Mouse (Mus musculus): ENCODE measurements at regions not wholly inside any gene's neighbourhood (a gene's known extent, or its start where the extent isn't known, plus 50 kb on each side); places are given as distances from the start of the nearest gene placed in this dataset.

DNA sequence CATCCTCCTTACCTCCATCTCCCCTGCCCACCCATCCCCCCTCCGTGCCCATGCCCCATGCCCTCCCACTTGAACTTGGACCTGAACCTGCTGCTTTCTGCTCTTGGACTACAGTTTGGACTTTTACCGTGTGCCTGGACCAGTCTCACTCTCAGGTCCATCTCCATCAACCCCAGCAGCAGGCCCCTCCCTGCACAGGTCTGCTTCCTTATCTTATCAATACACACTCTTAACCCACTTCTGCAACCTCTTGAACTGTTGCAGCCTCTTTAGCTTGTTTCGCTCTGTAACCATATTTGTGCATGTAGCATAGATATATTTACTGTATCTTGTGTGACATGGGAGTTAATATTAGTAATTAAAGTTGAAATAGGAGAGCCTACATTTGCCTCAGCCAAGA, 457.8 kb upstream of the Kcnab2 start:
- Histone ChIP-seq H3K27me3 (no peaks in the 10 kb centered on the region), H3K4me3 (replicated peaks) (no peak overlapping the region), H3K36me3 (replicated peaks) (no peaks in the 10 kb centered on the region), H3K4me1 (replicated peaks) (0 out of 2 replicates have a peak, but pooled peaks cover 1% of the 10 kb centered on the region), H3K9ac (no peak overlapping the region), H3K27ac (replicated peaks) (no peak overlapping the region), H3K4me2 (no peak overlapping the region), H3K9me3 (replicated peaks) (peaks cover 4% of the 10 kb centered on the region; the same call in 1 of the 2 replicates)
- ATAC-seq (ENCODE audit: insufficient read depth), result peak; percentile 57; the same call in 1 of the 2 replicates
- WGBS (ENCODE audit: insufficient replicate concordance), result 54% methylated on average over 3 of the region's 3 CpGs

- WGBS (ENCODE audit: insufficient replicate concordance), result 46% methylated on average over 5 of the region's 5 CpGs
- ATAC-seq (ENCODE audit: insufficient read depth), result no peak
- H3K27me3 ChIP-seq, result no peaks in the 10 kb centered on the region
Observed at GRCm38 (mm10) chr4:152928422-152928985, 450.8 kb upstream of the Kcnab2 start.

DNA sequence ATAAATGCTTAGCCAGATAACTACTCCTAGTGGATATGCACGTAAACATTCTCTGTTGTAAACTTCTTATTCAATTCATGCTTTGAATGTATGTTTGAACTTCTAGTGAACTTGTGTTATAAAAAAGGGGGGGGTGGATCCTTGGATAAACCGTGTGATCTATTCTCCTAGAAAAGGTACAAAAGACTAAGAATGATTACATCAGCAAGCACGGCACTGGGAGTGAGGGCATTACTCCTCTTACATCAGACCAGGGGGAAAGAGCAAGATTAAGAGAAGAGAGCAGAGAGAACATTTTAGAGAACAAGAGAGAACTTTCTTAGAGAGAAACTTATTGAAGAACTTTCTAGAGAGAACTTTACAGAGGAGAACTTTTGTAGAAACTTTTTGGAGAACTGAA, 442.6 kb upstream of the Kcnab2 start:
- Histone ChIP-seq H3K4me2 (no peak overlapping the region), H3K4me3 (replicated peaks) (no peak overlapping the region), H3K27ac (replicated peaks) (no peak overlapping the region), H3K36me3 (replicated peaks) (no peaks in the 10 kb centered on the region), H3K27me3 (no peaks in the 10 kb centered on the region), H3K9ac (no peak overlapping the region), H3K4me1 (replicated peaks) (no peaks in the 10 kb centered on the region), H3K9me3 (replicated peaks) (no peaks in the 10 kb centered on the region)
- no peak for ATAC-seq (ENCODE audit: insufficient read depth)
- 53% methylated on average over 3 of the region's 3 CpGs for WGBS (ENCODE audit: insufficient replicate concordance)

More at GRCm38 (mm10) chr4:152928422-152928985, 450.8 kb upstream of the Kcnab2 start:
- no peaks in the 10 kb centered on the region; the same call in 1 of the 2 replicates for H3K9me3 ChIP-seq (replicated peaks)
- no peaks in the 10 kb centered on the region for H3K36me3 ChIP-seq (replicated peaks)
- no peaks in the 10 kb centered on the region for H3K4me1 ChIP-seq (replicated peaks)
- no peak overlapping the region for H3K9ac ChIP-seq
- H3K27ac ChIP-seq (replicated peaks), result no peak overlapping the region
- H3K4me3 ChIP-seq (replicated peaks), result no peak overlapping the region
- H3K4me2 ChIP-seq, result no peak overlapping the region

GRCm38 (mm10) chr4:152919851-152920250, 442.2 kb upstream of the Kcnab2 start:
- no peak overlapping the region for H3K4me2 ChIP-seq
- 50% methylated on average over 1 of the region's 1 CpGs for WGBS (ENCODE audit: insufficient replicate concordance)
- no peaks in the 10 kb centered on the region for H3K36me3 ChIP-seq (replicated peaks)
- no peak for ATAC-seq (ENCODE audit: insufficient read depth)
- H3K9me3 ChIP-seq (replicated peaks), result no peaks in the 10 kb centered on the region
- H3K27me3 ChIP-seq, result no peaks in the 10 kb centered on the region
- no peak overlapping the region for H3K4me3 ChIP-seq (replicated peaks)
- no peak overlapping the region for H3K9ac ChIP-seq
- no peaks in the 10 kb centered on the region for H3K4me1 ChIP-seq (replicated peaks)
- H3K27ac ChIP-seq (replicated peaks), result no peak overlapping the region

DNA sequence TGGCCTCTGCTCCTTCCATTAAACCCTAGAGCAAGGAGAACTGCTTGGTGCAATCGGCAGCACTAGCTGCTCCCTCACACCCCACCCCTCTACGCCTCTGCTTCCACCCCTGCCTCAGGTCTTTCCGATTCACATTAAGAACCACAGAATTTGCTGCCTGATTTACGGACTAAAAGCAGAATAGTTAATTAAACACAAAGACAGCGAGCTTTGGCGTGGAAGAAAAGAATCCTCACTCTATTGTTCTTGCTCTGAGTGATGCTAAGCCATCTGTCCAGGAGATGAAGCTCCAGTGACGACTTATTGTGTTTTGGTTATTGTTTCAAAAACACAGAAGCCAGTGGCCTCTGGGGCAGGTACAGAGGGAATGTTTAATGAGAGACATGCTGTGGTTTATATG, 438.9 kb upstream of the Kcnab2 start:
- Histone ChIP-seq H3K9me3 (replicated peaks) (no peaks in the 10 kb centered on the region), H3K4me1 (replicated peaks) (no peaks in the 10 kb centered on the region), H3K27me3 (no peaks in the 10 kb centered on the region), H3K36me3 (replicated peaks) (no peaks in the 10 kb centered on the region), H3K9ac (no peak overlapping the region), H3K4me2 (no peak overlapping the region), H3K4me3 (replicated peaks) (no peak overlapping the region), H3K27ac (replicated peaks) (no peak overlapping the region)
- WGBS (ENCODE audit: insufficient replicate concordance), result 46% methylated on average over 7 of the region's 7 CpGs
- ATAC-seq (ENCODE audit: insufficient read depth), result no peak

DNA sequence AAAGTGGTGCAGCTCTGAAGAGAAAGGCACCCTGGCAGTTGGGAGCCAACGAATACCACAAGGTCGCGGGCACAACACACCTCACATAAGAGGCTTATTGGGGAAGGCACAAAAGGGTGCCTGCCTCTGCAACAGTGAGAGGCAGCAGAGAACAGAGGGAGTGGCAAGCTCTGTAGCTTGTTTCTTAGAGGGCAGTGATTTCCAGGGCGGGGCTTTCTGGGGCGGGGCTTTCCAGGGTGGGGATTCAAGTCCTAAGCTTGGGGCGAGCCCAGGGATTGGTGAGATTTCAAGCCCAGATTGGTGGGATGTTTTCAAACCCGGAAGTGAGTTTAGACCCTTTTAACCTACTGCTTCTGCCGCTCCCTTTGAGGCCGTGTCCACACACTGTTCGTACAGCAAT, 435.8 kb upstream of the Kcnab2 start:
- ATAC-seq (ENCODE audit: insufficient read depth), result no peak
- WGBS (ENCODE audit: insufficient replicate concordance), result 32% methylated on average over 10 of the region's 10 CpGs
- Histone ChIP-seq H3K36me3 (replicated peaks) (no peaks in the 10 kb centered on the region), H3K9ac (no peak overlapping the region), H3K27me3 (no peaks in the 10 kb centered on the region), H3K4me1 (replicated peaks) (no peaks in the 10 kb centered on the region), H3K4me2 (no peak overlapping the region), H3K4me3 (replicated peaks) (no peak overlapping the region), H3K27ac (replicated peaks) (no peak overlapping the region), H3K9me3 (replicated peaks) (no peaks in the 10 kb centered on the region)

GRCm38 (mm10) chr4:152912846-152913245, 435.2 kb upstream of the Kcnab2 start:
- Histone ChIP-seq H3K4me3 (replicated peaks) (no peak overlapping the region), H3K27ac (replicated peaks) (no peak overlapping the region), H3K4me2 (no peak overlapping the region), H3K4me1 (replicated peaks) (no peaks in the 10 kb centered on the region), H3K9ac (no peak overlapping the region), H3K36me3 (replicated peaks) (no peaks in the 10 kb centered on the region), H3K9me3 (replicated peaks) (no peaks in the 10 kb centered on the region), H3K27me3 (no peaks in the 10 kb centered on the region)
- WGBS (ENCODE audit: insufficient replicate concordance), result 78% methylated on average over 10 of the region's 10 CpGs
- no peak for ATAC-seq (ENCODE audit: insufficient read depth)

GRCm38 (mm10) chr4:152908235-152908634, 430.6 kb upstream of the Kcnab2 start:
- Histone ChIP-seq H3K36me3 (replicated peaks) (no peaks in the 10 kb centered on the region), H3K27me3 (no peaks in the 10 kb centered on the region), H3K4me1 (replicated peaks) (no peaks in the 10 kb centered on the region), H3K4me2 (no peak overlapping the region), H3K9me3 (replicated peaks) (no peaks in the 10 kb centered on the region), H3K27ac (replicated peaks) (no peak overlapping the region), H3K9ac (no peak overlapping the region), H3K4me3 (replicated peaks) (no peak overlapping the region)
- 65% methylated on average over 5 of the region's 5 CpGs for WGBS (ENCODE audit: insufficient replicate concordance)
- ATAC-seq (ENCODE audit: insufficient read depth), result no peak

- Histone ChIP-seq H3K27ac (replicated peaks) (no peak overlapping the region), H3K4me1 (replicated peaks) (no peaks in the 10 kb centered on the region), H3K4me3 (replicated peaks) (no peak overlapping the region), H3K9me3 (replicated peaks) (no peaks in the 10 kb centered on the region), H3K27me3 (no peaks in the 10 kb centered on the region), H3K9ac (no peak overlapping the region), H3K36me3 (replicated peaks) (no peaks in the 10 kb centered on the region), H3K4me2 (no peak overlapping the region)
- no peak for ATAC-seq (ENCODE audit: insufficient read depth)
- 55% methylated on average over 11 of the region's 11 CpGs for WGBS (ENCODE audit: insufficient replicate concordance)
Observed at GRCm38 (mm10) chr4:152902851-152903250, 425.2 kb upstream of the Kcnab2 start.

GRCm38 (mm10) chr4:152900049-152900448, 422.4 kb upstream of the Kcnab2 start:
- H3K4me1 ChIP-seq (replicated peaks), result no peaks in the 10 kb centered on the region
- no peak overlapping the region for H3K4me3 ChIP-seq (replicated peaks)
- no peaks in the 10 kb centered on the region for H3K27me3 ChIP-seq
- no peak overlapping the region for H3K9ac ChIP-seq
- 66% methylated on average over 4 of the region's 4 CpGs for WGBS (ENCODE audit: insufficient replicate concordance)
- H3K9me3 ChIP-seq (replicated peaks), result no peaks in the 10 kb centered on the region
- no peak for ATAC-seq (ENCODE audit: insufficient read depth)
- no peaks in the 10 kb centered on the region for H3K36me3 ChIP-seq (replicated peaks)
- no peak overlapping the region for H3K4me2 ChIP-seq
- H3K27ac ChIP-seq (replicated peaks), result no peak overlapping the region

DNA sequence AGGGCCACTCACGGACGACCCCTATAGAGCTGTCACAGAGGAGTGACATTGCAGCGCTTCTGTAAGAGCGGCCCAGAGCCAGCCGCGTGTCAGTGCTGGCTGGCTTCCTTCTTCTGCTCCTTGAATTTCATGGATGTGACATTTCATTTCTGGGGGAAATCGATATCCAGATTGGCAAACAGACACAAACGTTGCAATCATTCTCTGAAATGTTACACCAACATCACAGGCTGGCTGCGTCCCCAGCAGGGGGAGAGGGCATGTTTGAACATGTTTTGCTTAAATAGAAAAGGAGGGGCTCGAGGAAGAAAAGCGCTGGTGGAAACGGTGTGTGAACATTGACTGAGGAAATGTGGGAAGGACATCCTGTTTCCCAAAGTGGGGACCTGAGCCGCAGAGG, 417.4 kb upstream of the Kcnab2 start:
- H3K4me3 ChIP-seq (replicated peaks), result no peak overlapping the region
- H3K4me2 ChIP-seq, result no peak overlapping the region
- no peak overlapping the region for H3K9ac ChIP-seq
- H3K4me1 ChIP-seq (replicated peaks), result no peaks in the 10 kb centered on the region
- no peaks in the 10 kb centered on the region for H3K9me3 ChIP-seq (replicated peaks)
- 55% methylated on average over 13 of the region's 13 CpGs for WGBS (ENCODE audit: insufficient replicate concordance)
- no peak for ATAC-seq (ENCODE audit: insufficient read depth)
- no peaks in the 10 kb centered on the region for H3K36me3 ChIP-seq (replicated peaks)
- H3K27me3 ChIP-seq, result no peaks in the 10 kb centered on the region
- H3K27ac ChIP-seq (replicated peaks), result no peak overlapping the region

DNA sequence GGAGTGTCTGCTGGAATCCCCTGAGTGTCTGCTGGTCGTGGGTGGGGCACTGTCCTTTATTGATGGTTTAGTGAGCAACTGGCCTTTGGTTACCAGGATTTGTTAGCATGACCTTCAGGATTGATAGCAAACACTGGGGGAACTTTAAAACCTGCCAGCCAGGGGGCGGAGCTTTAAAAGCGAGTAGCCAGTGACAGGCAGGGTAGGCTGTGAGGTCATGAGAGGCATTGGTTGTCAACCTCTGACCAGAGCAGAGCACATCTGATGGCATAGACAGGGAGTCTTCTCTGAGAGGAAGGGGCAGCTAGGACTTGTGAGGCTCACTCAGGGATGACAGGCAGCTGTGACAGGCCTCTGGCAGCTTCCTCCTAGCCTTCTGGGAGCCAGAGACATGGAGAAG, 415.3 kb upstream of the Kcnab2 start:
- 56% methylated on average over 3 of the region's 3 CpGs for WGBS (ENCODE audit: insufficient replicate concordance)
- Histone ChIP-seq H3K27me3 (no peaks in the 10 kb centered on the region), H3K4me3 (replicated peaks) (no peak overlapping the region), H3K4me2 (no peak overlapping the region), H3K36me3 (replicated peaks) (no peaks in the 10 kb centered on the region), H3K9ac (no peak overlapping the region), H3K27ac (replicated peaks) (no peak overlapping the region), H3K9me3 (replicated peaks) (no peaks in the 10 kb centered on the region), H3K4me1 (replicated peaks) (no peaks in the 10 kb centered on the region)
- 0 out of 2 replicates have a peak, but pooled peaks have one; percentile 37 for ATAC-seq (ENCODE audit: insufficient read depth)
